Mouse (Mus musculus): ENCODE measurements around the gene Scd4. TPM values are rescaled to one million over a fixed set of nuclear protein-coding genes. Genes with fewer than 3 reads are reported as not detected.

Gene Scd4
- total RNA-seq, 2 experiments from 2014 or later = 0.10 to 0.20 TPM

Small RNA genes within 50 kb of the gene (microRNA-seq; reads per million reads assigned to microRNA genes)
- gene Mir5114 = 1.5 to 2.5 reads per million in 2 experiments

Other genes starting within 250 kb of the Scd4 start
- gene Chuk, start 225.6 kb upstream of the Scd4 start, total RNA-seq (2021) = 10 to 100 TPM; 13.7 to 17.8 TPM
- 1 to 10 TPM; 5.6 to 5.9 TPM for gene Cwf19l1, start 197.2 kb upstream of the Scd4 start, total RNA-seq (2021)
- gene Bloc1s2, start 186.6 kb upstream of the Scd4 start, total RNA-seq (2021) = 10 to 100 TPM; 11.5 to 12.3 TPM
- gene Pkd2l1, start 140.7 kb upstream of the Scd4 start, total RNA-seq (2021) = not detected
- not detected for gene Scd3, start 129.8 kb upstream of the Scd4 start, total RNA-seq (2021)
- gene Scd2, start 39.4 kb upstream of the Scd4 start, total RNA-seq (2021) = 10 to 100 TPM in 1 of 2 experiments, 1 to 10 TPM in 1; 6.4 to 12.3 TPM
- 10 to 100 TPM; 26.3 to 28.7 TPM for gene Scd1, start 74.8 kb downstream of the Scd4 start, total RNA-seq (2021)
- gene Wnt8b, start 160.4 kb downstream of the Scd4 start, total RNA-seq (2021) = not detected
- gene Sec31b, start 212.8 kb downstream of the Scd4 start, total RNA-seq (2021) = 10 to 100 TPM; 15.3 to 17.6 TPM
- gene Gm20538, start 219.7 kb downstream of the Scd4 start, total RNA-seq (2021) = not detected
- 100 to 1,000 TPM; 906 to 972 TPM for gene Ndufb8, start 222.3 kb downstream of the Scd4 start, total RNA-seq (2021)
- gene Hif1an, start 229.8 kb downstream of the Scd4 start, total RNA-seq (2021) = 10 to 100 TPM; 93.2 to 95.3 TPM

All from gastrocnemius, postnatal 36 days (tissue).